Mouse (Mus musculus): Measurements from ENCODE around the gene Popdc3.

GRCm38 (mm10) chr10:45311624-45312023, 133.7 kb downstream of the Popdc3 start:
- TF ChIP-seq POLR2A (IDR thresholded peaks at IDR 0.05; ENCODE audit: insufficient read depth, low read length) (no peak), CTCF (IDR thresholded peaks at IDR 0.05; ENCODE audit: low read depth, low read length) (no peak)
